Mouse (Mus musculus): ENCODE measurements at regions not wholly inside any gene's neighbourhood (a gene's known extent, or its start where the extent isn't known, plus 50 kb on each side); places are given as distances from the start of the nearest gene placed in this dataset.

GRCm38 (mm10) chr7:58093523-58093922 lies 562.4 kb upstream of the Atp10a start:
- no peak for DNase-seq (ENCODE audit: low read depth, low spot score)

DNA sequence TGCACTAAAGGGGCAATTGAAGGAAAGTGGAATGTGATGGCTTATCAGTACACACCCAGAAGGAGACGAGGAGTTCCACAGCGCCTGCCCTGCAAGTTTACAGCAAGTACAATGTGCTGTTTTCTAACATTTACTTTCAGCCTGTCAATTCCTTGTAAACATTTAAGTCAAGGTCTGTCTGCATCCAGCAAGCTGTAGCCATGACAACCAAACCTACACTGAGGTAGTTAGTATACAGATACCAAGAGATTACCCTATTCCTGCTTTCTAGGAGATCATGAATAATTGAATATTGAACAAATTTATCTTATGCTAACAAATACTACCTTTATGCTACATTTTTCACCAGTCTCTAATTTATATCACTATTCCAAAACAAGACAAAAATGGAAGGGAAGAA lies 569.0 kb upstream of the Gabra5 start:
- no peak for DNase-seq (ENCODE audit: low read depth, low spot score)

GRCm38 (mm10) chr7:58032975-58033374 lies 523.1 kb upstream of the Gabra5 start:
- DNase-seq (ENCODE audit: low read depth, low spot score): peak; percentile 45

DNA sequence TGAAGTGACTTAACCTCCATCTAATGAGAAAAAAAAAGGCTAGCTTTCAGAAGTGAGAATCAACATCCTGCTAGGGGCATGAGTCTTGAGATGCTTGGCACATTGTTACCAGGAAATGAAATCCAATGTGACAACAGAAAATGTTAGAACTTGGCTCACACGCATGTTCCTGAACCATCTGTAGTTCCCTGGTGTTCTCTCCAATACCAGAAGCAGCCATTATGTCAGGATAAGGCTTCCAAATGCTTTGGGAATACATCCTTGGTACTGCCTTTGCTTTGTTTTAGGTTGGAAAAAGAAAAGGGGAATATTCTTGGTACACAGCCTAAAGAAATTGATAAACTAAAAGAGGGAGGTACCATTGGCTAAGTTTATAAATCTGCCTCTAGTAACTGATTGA lies 522.3 kb upstream of the Gabra5 start:
- DNase-seq (ENCODE audit: low read depth, low spot score): no peak

- no peak for DNase-seq (ENCODE audit: low read depth, low spot score)
These were observed 482.8 kb upstream of the Gabra5 start for GRCm38 (mm10) chr7:57992406-57993223.

GRCm38 (mm10) chr7:57983192-57983591 lies 473.3 kb upstream of the Gabra5 start:
- DNase-seq (ENCODE audit: low read depth, low spot score): no peak

DNA sequence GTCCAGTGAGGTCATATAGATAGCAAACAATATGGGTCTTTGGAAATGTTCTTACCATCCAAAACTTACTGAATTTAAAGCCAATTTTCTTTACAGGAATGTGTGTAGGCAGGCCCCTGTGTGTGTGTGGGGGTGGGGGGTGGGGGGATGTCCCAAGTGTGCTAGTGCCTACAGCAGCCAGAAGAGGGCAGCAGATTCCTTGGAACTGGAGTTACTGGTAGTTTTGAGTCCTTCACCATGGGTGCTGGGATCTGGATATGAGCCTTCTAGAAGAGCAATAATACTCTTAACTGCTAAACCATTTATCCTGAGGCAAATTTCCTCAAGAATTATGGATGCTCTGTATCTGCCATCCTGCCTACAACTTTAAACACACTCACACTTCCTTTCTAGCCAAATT lies 456.4 kb upstream of the Gabra5 start:
- peak; percentile 63 for DNase-seq (ENCODE audit: low read depth, low spot score)

DNA sequence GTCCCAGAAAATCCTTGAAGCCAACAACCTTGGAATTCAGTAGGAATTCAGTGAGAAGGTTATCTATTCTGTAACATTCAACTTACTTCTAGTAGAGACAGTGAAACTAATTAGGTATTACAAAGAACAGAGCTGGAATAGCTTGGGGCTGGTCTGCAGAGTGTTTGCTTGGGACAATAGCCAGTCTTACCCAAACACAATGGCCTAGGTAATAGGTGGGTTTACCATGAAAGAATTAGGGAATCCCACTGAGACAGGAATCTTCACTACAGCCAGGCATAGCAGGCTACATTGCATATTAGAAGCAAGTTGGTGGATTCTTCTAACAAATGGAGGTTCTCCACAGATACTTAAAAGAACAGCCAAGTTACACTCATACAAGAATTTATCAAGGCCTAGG lies 449.0 kb upstream of the Gabra5 start:
- peak; percentile 92 for DNase-seq (ENCODE audit: low read depth, low spot score)

All from R1 (cell line).